ENCODE assay signal across 8 mouse cellular contexts in genomic region chr6:29436461-29436934, GRCm38 (mm10). TPM values are rescaled to one million over a fixed set of nuclear protein-coding genes. Genes with fewer than 3 reads are reported as not detected.
DNase-seq lines count a peak whose midpoint lies in the region; ATAC-seq lines count a peak whose summit lies in the region.
"Had no signal": no experiment of that assay in that cellular context is flagged by ENCODE, and none has a peak within 500 bp of the region (broad histone marks: within the 10 kb centered on the region; RNA-seq: fewer than 3 reads in every experiment).

No protein-coding gene starts in this region.

- H3K4me1 ChIP-seq in forebrain, embryonic 15.5 days: peaks cover 49% of the 10 kb centered on the region

- no peaks in the 10 kb centered on the region for H3K36me3 ChIP-seq in forebrain, embryonic 15.5 days

- intact Hi-C loops in heart, postnatal 36 days (cut with DNase I): loop anchor here (5.0 kb wide), 1 partner anchor 74 kb away; no protein-coding TSS in a partner anchor

- no peak overlapping the region for H3K9ac ChIP-seq in forebrain, embryonic 15.5 days (replicated peaks)

- H3K4me2 ChIP-seq in forebrain, embryonic 15.5 days (replicated peaks): no peak overlapping the region

- H3K9me3 ChIP-seq in forebrain, embryonic 15.5 days: no peaks in the 10 kb centered on the region

- ATAC-seq in forebrain, embryonic 15.5 days (replicated peaks): peak; percentile 34; the same call in 1 of the 2 replicates

- H3K27me3 ChIP-seq in forebrain, embryonic 15.5 days: peaks cover 25% of the 10 kb centered on the region

- DNase-seq in A20 (ENCODE audit: low read depth, low spot score) (peak; percentile 31), MN1 (ENCODE audit: low spot score) (peak; percentile 81)
- DNase-seq in heart, postnatal 36 days: peak; percentile 66 to 71
- peak; percentile 46 for DNase-seq in lung, postnatal 14 days
- DNase-seq in T-cell, adult 2 months (ENCODE audit: low spot score): no peak
- no peak for DNase-seq in spleen, postnatal 36 days (ENCODE audit: low spot score in 2 of 2)

- peak overlapping the region; percentile 5; the same call in 1 of the 2 replicates for H3K27ac ChIP-seq in forebrain, embryonic 15.5 days (replicated peaks)

- whole genome bisulfite sequencing in forebrain, embryonic 15.5 days: 7% methylated on average over 11 of the region's 11 CpGs

- no peak overlapping the region for H3K4me3 ChIP-seq in forebrain, embryonic 15.5 days

RNA-seq across cellular contexts. Expression of gene Flnc, which starts 3.4 kb away (rescaled TPM):
- 1.9 and 2.0 TPM in 2 replicates for polyA plus RNA-seq in forebrain, embryonic 15.5 days (2015; fragmentation: Nextera tagmentation; extraction: Ambion mirVana)
- total RNA-seq in heart, postnatal 36 days (2021): 100 to 1,000 TPM; 205 to 216 TPM

RNA-seq across cellular contexts. Expression of gene Atp6v1f, which starts 31.0 kb away (rescaled TPM):
- 327 TPM in 2 replicates for polyA plus RNA-seq in forebrain, embryonic 15.5 days (2015; fragmentation: Nextera tagmentation; extraction: Ambion mirVana)
- total RNA-seq in heart, postnatal 36 days (2021): 100 to 1,000 TPM; 105 to 107 TPM

RNA-seq across cellular contexts. Expression of gene Atp6v1fnb, which starts 34.7 kb away (rescaled TPM):
- 0.29 TPM in 1 of 2 replicates, not detected in the other for polyA plus RNA-seq in forebrain, embryonic 15.5 days (2015; fragmentation: Nextera tagmentation; extraction: Ambion mirVana)
- total RNA-seq in heart, postnatal 36 days (2021): not detected
- polyA plus RNA-seq: cortical plate, adult 2 months had no signal

RNA-seq across cellular contexts. Expression of gene Ccdc136, which starts 40.4 kb away (rescaled TPM):
- 42.2 and 42.8 TPM in 2 replicates for polyA plus RNA-seq in forebrain, embryonic 15.5 days (2015; fragmentation: Nextera tagmentation; extraction: Ambion mirVana)
- total RNA-seq in heart, postnatal 36 days (2021): 1 to 10 TPM; 1.7 to 3.0 TPM

RNA-seq across cellular contexts. Expression of gene Opn1sw, which starts 48.2 kb away (rescaled TPM):
- polyA plus RNA-seq in forebrain, embryonic 15.5 days (2015; fragmentation: Nextera tagmentation; extraction: Ambion mirVana): 0.37 and 0.50 TPM in 2 replicates
- total RNA-seq in heart, postnatal 36 days (2021): under 1 TPM in 1 of 2 experiments, not detected in 1; 0.11 TPM

Comparison
In these comparisons a context has a peak if more than half of its experiments do, and no peak if none do; other contexts are left out.
1. DNase-seq: peak in A20 (single experiment), MN1 (single experiment), heart, postnatal 36 days (2 of 2) and lung, postnatal 14 days (single experiment); none in T-cell, adult 2 months (single experiment) and spleen, postnatal 36 days (0 of 2).